Mouse (Mus musculus): ENCODE data around the gene Senp5.

- TF ChIP-seq CTCF (IDR thresholded peaks at IDR 0.05; ENCODE audit: low read depth) (no peak), EP300 (IDR thresholded peaks at IDR 0.05; ENCODE audit: low read depth) (no peak)
Measured at GRCm38 (mm10) chr16:31934550-31935010, 68.5 kb downstream of the Senp5 start.

Measured in liver, postnatal 0 days (tissue).